Mouse (Mus musculus): ENCODE measurements around the gene Podxl. TPM values are rescaled to one million over a fixed set of nuclear protein-coding genes. Genes with fewer than 3 reads are reported as not detected.

Gene Podxl
- total RNA-seq (2017): 0.23 TPM in 1 of 2 replicates, not detected in the other

DNA sequence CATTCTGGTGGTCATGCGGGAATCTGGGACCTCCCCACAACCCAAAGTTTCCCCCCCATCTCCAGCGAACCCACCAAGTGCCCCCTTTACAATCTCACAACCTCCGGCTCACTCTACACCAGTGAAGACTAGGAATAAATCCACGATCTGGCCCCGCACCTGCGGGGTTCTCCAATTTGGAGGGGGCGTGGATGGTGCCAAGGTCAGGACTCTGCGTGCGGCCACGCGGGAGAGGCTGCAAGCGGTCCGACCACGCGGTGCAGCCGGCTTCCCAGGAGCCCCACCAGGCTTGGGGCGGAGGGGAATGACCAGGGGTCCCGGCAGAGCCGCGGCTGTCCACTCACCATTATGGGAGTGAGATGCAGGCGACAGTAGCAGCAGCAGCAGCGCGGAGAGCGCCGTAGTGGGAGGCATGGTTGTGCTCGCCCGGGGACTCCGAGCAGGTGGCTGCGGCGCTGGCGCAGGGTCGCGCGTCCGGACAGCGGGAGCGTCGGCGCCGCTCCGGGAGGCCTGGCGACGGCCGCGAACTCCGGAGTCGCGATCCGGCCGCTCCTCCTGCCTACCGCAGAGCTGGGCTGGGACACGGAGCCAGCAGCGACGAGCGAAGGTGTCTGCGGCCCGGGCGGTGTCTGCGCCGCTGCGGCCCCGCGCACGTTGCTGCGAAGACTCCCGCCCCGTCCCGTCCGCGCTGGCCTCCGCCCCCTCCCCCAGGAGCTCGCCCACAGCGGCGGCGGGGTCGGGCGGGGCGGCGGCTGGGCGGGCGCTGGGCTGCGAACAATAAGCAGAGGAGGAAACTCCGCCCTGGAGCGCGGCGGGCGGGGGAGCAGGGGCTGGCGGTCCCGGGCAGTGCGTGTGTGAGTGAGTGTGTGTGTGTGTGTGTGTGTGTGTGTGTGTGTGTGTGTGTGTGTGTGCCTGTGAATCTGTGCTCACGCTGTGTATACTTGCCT, at the start of gene Podxl:
Gene Podxl (minus strand): TSS at position 747 of the 947 bp plus-strand sequence.
- no peak for ATAC-seq (ENCODE audit: extremely low read depth, insufficient number of reproducible peaks, low FRiP score, poor library complexity, severe bottlenecking)

DNA sequence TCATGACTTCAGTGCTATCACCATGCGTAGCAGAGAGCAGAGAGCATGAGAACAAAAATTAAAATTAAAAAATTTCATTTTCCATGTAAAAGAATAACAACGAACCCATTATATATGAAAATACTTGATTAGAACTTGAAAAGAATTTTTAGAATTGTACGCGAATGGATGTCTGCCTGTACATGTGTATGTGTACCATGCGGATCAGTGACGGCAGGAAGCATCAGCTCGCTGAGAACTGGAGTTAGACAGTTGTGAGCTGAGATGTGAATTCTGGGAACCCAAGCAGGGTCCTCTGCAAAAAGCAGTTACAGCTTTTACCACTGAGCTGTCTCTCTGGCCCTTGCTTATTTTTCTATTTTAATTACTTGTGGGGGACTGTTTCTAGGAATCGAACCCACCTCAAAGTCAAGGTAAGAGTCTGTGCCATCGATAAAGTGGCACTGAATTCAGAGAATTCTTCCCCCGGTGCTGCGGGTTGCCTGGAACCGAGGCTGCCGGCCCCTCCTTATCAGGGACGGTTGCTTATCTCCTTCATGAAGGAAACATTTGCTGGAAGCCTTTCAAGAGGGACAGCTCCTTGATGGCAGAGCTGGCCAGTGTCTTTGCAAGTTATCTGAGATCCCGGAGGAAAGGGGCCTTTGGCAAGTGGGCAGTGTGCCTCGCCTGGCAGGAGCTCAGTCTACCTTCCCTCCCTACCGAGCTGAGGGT, 48.9 kb upstream of the Podxl start:
- no peak for ATAC-seq (ENCODE audit: extremely low read depth, insufficient number of reproducible peaks, low FRiP score, poor library complexity, severe bottlenecking)

DNA sequence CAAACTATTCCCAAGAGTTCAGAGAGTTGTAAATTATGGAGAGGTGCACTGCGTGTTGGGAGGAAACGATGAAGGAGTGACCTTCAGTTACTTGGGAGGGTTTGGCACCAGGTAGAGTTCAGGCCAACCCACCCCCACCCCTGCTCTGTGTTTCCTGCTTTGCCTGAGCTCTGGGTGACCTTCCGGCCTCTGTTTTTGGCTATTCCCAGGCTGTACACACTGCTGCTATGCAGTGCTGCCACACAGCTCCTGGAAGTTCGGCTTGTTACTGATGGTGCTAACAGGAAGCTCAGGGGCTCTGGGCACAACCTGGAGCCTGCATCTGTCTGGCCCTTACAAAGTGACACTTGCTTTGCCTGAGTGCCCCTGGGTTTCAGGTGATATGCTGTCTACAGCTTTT, 42.6 kb upstream of the Podxl start:
- no peak for ATAC-seq (ENCODE audit: extremely low read depth, insufficient number of reproducible peaks, low FRiP score, poor library complexity, severe bottlenecking)

DNA sequence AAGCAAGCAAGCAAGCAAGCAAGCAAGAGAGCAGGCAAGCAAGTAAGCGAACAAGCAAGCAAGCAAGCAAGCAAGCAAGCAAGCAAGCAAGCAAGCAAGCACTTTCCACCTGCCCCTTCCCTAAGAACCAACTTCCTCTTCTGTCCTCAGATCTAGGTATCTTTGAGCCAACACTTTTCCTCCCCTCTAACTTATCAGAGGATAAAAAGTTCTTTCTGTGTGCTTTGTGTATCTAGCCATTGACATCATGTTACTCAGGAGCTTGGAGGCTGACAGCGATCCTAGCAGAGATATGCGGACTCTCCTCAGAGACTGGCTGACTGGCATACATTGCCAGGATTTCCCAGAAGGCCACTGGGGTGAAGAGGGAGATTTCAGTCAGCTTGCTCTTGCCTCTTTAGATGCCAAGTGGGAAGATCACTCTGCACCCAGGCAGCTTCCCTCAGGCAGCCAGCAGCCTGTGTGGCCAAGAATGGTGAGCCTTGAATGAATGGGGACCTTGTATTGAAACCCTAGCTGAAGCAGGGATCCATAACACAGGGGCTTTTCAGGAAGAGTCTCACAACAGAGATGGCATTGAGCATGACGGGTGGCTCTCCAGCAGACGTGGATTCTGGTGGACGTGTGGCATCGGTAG, 41.0 kb upstream of the Podxl start:
- no peak for ATAC-seq (ENCODE audit: extremely low read depth, insufficient number of reproducible peaks, low FRiP score, poor library complexity, severe bottlenecking)

DNA sequence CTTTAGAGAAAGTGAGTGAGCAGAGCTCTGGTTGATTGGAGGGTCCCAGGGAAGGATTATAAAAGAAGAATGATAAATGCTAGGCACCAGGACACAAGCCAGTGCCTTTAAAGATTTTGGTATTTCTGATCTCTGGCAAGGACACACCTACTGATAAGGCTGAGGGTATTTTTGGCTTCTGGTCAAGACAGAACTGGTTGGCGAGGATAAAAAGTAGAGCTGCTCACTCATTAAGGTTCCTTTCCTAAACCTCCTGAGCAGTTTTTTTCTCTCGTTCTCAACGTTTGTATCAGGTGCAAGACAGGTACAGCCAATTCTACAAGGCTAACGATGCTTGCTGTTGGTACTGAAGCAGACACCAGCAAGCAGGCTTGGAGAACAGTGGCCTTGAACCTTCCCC, 38.7 kb upstream of the Podxl start:
- no peak for ATAC-seq (ENCODE audit: extremely low read depth, insufficient number of reproducible peaks, low FRiP score, poor library complexity, severe bottlenecking)

DNA sequence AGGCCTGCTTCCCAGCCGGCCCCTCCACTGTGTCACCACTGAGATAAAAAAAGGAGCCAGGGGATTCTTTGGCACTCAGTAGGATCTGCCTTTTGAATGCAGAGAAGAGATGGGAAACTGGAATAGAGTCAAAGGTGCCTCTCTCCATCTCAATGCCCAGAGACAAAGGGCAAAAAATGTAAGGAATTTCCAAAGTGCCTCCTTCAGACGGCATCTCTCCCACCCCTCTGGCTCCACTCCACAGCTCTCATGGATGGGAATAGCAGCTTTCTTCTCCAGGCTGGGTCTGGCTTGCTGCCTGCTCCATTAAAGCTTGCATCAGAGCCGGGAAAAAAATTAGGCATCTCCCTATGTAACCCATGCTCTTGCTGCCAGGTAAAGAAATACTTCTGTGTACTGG, 37.4 kb upstream of the Podxl start:
- ATAC-seq (ENCODE audit: extremely low read depth, insufficient number of reproducible peaks, low FRiP score, poor library complexity, severe bottlenecking): no peak

DNA sequence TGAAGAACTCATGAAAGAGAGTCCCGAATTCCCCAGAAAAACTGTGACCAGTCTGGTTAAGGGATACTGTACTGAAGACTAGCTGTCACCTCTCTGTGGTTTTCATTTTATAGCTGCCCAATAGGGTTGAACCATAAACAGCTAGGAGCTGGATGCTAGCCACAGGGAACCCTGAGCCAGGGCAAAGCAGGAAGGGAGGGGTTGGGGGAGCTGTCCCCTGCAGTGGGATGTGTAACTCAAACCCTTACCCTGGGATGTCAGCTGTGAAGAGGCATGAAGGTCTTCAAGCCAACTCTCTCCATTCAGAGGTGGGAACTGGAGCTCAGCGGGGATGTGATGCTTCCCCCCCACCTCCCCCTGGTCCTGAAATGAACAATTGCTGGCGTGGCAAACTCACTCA, 36.1 kb upstream of the Podxl start:
- no peak for ATAC-seq (ENCODE audit: extremely low read depth, insufficient number of reproducible peaks, low FRiP score, poor library complexity, severe bottlenecking)

DNA sequence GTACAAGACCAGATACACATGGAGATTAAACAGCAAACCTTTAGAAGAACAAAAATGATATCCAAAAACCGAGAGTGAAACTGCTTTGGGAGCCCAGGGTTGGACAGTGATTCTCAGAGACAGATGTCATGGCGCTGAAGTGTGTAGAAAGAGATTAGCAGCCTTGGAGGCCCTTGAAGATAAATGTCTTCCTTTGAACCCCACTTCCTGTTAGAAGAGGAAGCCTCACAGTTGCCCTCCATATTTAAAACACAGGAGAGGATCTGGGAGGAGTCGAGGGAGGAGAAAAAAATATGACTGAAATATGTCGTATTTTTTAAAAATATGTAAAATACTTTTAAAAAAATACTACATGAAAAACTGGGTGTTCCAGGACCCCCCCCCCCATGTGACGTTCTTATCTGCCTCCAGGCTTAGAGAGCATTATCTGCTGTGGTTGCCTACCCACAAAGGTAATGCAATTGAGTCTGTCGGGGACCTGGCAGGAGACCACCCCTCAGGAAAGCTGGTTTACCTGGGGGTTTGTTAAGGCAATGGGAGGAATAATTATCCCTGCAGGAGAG, 34.6 kb upstream of the Podxl start:
- no peak for ATAC-seq (ENCODE audit: extremely low read depth, insufficient number of reproducible peaks, low FRiP score, poor library complexity, severe bottlenecking)

DNA sequence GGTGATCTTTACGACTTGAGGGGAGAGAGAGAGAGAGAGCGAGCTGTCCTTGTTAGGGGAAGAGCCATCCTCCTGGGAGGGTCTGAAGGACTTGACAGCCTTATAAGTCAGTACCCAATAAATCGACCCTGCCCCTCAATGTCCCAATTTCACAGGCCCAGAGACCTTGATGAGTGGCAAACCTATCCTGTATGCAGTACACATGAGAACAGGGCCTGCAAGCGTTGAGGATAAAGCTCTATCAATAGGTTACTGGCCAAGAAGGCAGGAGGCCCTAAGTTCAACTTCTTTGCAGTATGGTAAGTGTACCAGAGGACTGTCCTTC, 33.3 kb upstream of the Podxl start:
- no peak for ATAC-seq (ENCODE audit: extremely low read depth, insufficient number of reproducible peaks, low FRiP score, poor library complexity, severe bottlenecking)

DNA sequence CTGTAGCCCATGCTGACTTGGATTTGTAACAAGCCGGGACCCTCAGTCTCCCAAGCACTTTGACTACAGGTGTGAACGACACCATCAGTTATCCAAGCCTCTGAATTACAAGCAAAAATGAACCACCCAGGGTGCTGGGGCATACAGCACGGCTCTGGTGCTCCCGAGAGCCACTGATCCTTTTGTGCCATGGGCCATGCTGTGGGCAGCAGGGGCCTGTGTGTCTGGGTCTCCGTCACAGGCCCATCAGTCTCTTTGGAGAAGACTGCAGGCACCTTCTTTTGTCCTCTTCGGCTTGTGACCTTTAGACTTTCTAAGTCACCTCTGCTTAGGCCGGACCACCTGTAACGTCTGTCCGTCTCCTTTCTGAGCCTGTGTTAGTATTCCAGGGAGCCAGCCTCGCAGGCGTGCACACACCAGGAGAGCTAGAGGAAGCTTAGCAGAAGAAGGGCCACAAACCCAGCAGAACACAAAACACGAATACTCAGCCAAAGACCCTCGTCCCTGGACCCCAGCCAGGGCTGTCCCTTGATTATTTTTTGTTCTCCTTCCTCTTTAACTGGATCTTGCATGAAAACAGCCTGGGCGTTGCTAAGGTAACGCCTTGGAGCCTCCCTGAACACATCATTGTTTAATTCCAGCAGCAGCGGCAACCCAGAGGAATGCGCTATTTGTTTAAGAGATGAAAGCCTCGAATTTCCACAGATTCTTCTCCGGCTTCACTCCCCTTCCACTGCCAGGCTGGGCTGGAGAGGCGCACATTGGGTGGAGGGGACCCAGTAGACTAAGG, 32.8 kb upstream of the Podxl start:
- ATAC-seq (ENCODE audit: extremely low read depth, insufficient number of reproducible peaks, low FRiP score, poor library complexity, severe bottlenecking): no peak

DNA sequence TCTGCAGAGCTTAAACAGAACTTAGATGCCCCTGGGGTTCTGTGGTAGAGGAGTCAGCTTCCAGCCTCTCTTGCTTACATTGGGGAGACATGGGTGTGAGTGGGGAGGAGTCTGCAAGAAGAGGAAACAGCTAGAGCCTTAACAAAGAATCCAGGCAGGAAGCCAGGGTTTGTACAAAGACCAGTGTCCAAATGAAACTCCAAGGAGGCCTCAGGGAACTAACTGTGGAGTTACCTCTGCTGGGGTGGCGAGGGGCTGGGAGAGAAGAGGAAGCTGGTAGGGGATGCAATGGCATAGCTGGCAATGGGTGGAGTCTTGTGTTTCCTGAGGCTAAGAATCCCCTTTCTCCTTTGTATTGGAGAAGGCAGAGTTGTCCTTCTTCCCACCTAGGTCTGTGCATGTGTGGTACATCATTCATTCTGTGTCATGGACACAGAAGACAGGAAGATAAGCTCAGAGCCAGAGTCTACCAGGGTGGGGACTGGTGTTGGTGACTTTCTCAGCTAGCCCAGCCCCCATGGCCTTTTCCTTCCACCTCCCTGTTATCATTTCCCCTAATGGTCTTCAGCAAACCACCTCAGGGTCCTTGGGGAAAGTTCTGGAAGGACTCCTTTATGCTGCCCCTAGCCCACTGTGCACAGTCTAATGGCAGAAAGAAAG, 28.9 kb upstream of the Podxl start:
- no peak for ATAC-seq (ENCODE audit: extremely low read depth, insufficient number of reproducible peaks, low FRiP score, poor library complexity, severe bottlenecking)

DNA sequence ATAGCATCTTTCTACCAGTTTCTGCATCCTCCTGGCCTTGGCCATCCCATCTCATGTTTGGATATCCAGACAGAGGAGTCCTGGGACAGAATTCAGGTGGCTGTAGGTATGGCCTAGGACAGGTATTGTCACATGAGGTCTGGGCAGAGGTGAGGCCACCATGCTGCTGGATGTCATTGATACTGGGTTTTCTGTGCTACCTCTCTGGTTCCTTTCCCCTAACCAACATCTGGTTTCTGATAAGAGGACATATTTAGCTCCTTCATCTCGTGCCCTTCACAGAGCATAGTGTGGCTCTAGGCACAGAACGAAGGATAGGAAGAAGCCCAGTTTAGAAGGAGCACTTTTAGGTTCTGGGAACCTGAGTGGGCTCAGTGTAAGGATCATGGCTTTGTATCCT, 28.3 kb upstream of the Podxl start:
- no peak for ATAC-seq (ENCODE audit: extremely low read depth, insufficient number of reproducible peaks, low FRiP score, poor library complexity, severe bottlenecking)

DNA sequence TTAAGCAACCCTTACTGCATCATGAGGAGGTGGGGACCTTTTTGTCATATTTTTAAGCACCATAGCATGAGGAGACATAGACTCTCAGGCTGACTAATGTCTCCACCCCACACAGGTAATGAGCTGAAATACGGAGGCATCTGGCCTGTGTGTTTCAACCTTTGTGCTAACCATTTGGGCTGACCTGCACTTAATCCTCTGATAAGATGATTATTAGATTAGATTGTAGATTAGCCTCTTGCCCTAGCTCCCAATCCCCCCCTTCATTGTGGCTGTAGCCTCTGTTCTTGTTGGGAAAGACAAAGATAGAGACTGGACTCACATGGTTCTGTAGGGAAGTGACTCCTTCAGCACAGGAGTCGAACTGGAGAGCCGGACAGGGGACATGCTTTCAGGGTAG, 27.9 kb upstream of the Podxl start:
- no peak for ATAC-seq (ENCODE audit: extremely low read depth, insufficient number of reproducible peaks, low FRiP score, poor library complexity, severe bottlenecking)

DNA sequence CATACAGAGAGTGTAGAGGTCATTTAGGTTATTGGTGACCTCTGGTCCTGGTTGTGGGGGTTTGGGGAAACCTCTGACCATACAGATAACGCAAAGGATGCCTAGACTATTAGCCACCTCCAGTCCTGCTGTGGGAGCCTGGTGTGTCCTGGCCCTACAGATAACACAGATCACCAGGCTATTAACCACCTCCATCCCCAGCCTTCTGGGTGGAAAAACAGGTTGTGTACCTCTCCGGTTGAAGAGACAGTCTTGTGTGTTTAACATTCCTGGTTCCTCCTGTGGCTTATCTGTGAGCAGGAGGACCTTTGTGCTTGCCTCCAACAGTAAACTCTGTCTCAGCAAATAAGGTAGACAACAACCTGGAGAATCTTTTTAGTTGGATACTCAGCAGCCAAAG, 27.0 kb upstream of the Podxl start:
- ATAC-seq (ENCODE audit: extremely low read depth, insufficient number of reproducible peaks, low FRiP score, poor library complexity, severe bottlenecking): no peak

DNA sequence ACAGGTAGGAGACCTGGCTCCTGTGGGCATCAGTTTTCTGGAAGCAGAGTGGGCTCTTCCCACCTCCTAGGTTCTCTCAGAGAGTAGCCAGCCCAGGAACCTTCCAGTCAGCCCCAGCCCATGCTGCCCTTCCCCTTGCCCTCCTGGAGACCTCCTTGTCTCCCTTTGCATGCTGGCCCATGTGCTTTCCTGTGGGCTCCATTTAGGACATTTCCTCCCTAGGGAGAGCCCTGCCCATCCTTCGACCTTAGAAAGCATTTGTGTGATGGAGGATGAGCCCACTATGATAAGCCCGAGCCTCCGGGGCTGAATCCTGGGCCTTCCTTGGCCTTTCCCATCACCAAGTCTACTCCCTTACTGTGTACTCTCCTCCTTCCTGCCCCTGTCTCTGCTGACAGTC, 25.5 kb upstream of the Podxl start:
- no peak for ATAC-seq (ENCODE audit: extremely low read depth, insufficient number of reproducible peaks, low FRiP score, poor library complexity, severe bottlenecking)

DNA sequence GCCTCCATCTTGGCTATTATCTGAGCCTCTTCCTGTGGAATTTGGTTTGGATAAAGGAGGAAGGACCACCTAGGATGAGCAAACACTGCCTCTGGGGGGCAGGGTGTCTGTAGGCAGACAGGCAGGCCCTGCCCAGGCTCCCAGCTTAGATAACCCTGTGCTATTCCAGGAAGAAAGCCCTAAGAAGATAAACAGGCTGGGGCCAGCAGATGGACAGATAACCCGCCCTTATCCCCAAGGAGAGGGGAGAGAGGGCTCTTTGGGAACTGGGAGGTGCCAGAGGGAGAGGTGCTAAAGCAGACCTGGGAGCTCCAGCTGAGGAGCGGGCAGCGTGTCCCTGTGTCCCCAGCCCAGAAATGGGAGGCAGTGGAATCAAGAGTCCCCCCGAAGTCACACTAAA, 23.9 kb upstream of the Podxl start:
- ATAC-seq (ENCODE audit: extremely low read depth, insufficient number of reproducible peaks, low FRiP score, poor library complexity, severe bottlenecking): no peak

DNA sequence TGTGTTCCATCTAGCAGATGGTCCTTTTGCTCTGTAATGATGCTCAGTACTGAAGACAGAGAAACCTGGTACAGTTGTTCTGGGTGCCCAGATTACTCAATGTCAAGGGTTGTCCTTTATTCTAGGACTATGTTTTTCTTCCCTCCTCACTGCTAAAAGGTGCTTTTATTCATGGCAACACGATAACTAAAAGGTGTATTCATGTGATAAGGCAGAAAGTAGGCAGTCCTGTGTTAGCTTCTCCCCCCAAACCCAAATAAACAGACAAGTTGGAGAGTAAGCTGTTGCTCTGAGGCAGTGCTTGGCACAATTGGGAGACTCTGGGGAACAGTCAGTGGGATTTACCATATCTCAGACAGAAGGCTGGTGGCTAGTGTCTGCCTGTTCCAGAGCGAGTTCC, 22.3 kb upstream of the Podxl start:
- no peak for ATAC-seq (ENCODE audit: extremely low read depth, insufficient number of reproducible peaks, low FRiP score, poor library complexity, severe bottlenecking)

DNA sequence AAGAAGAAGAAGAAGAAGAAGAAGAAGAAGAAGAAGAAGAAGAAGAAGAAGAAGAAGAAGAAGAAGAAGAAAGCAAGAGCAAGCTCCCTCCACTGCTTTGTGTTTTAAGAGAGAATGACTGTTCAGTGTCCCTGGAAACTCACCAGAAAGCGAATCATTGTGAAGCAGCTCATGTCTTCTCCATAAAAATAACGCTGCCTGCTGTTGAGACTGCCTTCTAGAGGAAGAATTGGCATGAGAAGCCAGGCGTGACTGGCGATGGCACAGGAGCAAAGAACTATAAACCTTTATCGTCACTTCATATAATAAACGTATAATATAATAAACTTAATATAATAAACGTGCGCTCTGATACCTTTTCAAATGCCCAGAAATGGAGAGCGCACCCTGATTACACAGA, 12.4 kb upstream of the Podxl start:
- ATAC-seq (ENCODE audit: extremely low read depth, insufficient number of reproducible peaks, low FRiP score, poor library complexity, severe bottlenecking): no peak

Data from neutrophil, adult 5-6 weeks (primary cell).